Comparison of ENCODE assay signal across 11 mouse cellular contexts in the genomic region with DNA sequence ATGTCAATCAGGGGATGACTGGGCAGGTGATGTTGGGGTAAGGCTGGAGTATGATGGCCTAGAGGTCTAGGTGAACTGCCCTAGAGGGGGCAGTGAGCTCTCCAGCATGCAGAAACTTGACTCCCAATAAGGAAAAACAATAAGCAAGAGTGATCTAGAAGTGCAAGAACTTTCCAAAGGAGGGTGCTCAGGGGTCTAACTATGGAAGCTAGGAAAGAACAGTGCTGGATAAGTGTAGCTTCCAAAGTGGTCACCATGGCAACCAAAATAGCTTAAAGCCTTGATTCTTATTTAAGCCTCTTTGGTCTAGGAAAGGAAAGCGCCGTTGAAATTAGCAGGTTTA. TPM values are rescaled to one million over a fixed set of nuclear protein-coding genes. Genes with fewer than 3 reads are reported as not detected.
DNase-seq lines count a peak whose midpoint lies in the region; ATAC-seq and TF ChIP-seq lines count a peak whose summit lies in the region.
"Had no signal": no experiment of that assay in that cellular context is flagged by ENCODE, and none has a peak within 500 bp of the region (broad histone marks: within the 10 kb centered on the region; RNA-seq: fewer than 3 reads in every experiment).

No protein-coding gene starts in this region.

- whole genome bisulfite sequencing in hindbrain, embryonic 15.5 days = 22% methylated on average over 2 of the region's 2 CpGs
- 4% methylated on average over 2 of the region's 2 CpGs for WGBS in midbrain, postnatal 0 days

- ATAC-seq in hindbrain, embryonic 15.5 days (ENCODE audit: low FRiP score, low read depth) = peak; percentile 62
- ATAC-seq in midbrain, postnatal 0 days (ENCODE audit: low FRiP score) = peak; percentile 59

- no peaks in the 10 kb centered on the region for H3K9me3 ChIP-seq in hindbrain, embryonic 15.5 days
- H3K9me3 ChIP-seq in midbrain, postnatal 0 days (ENCODE audit: low read length) = no peaks in the 10 kb centered on the region
- H3K9me3 ChIP-seq: lung, embryonic 15.5 days had no signal

- no peak overlapping the region for H3K27ac ChIP-seq in hindbrain, embryonic 15.5 days (replicated peaks)
- H3K27ac ChIP-seq in midbrain, postnatal 0 days (ENCODE audit: low read depth, low read length) = no peak overlapping the region

- TF ChIP-seq CTCF in midbrain, postnatal 0 days (IDR thresholded peaks at IDR 0.05) = no peak

- no peak overlapping the region for H3K9ac ChIP-seq in hindbrain, embryonic 15.5 days
- H3K9ac ChIP-seq in midbrain, postnatal 0 days (replicated peaks; ENCODE audit: low read length, poor library complexity, severe bottlenecking) = no peak overlapping the region
- H3K9ac ChIP-seq: lung, embryonic 15.5 days had no signal

- peak; percentile 63 for DNase-seq in heart, adult 11 months
- no peak for DNase-seq in heart, postnatal 25 days (ENCODE audit: low spot score)
- peak; percentile 23 for DNase-seq in R1 (ENCODE audit: low read depth, low spot score)
- DNase-seq in midbrain, postnatal 0 days (ENCODE audit: low spot score) = peak; percentile 69
- no peak for DNase-seq in cerebellum, postnatal 10 days
- no peak for DNase-seq in cerebellum, postnatal 4 days (ENCODE audit: low spot score in 2 of 2)
- DNase-seq in gastrocnemius, postnatal 4 days (ENCODE audit: low spot score in 2 of 2) = no peak

- peaks cover 13% of the 10 kb centered on the region for H3K4me1 ChIP-seq in hindbrain, embryonic 15.5 days (replicated peaks)
- peaks cover 5% of the 10 kb centered on the region for H3K4me1 ChIP-seq in midbrain, postnatal 0 days (ENCODE audit: insufficient read depth, low read length)

- intact Hi-C loops in heart, postnatal 25 days (cut with DNase I) = loop anchor here (1.0 to 2.0 kb wide), 2 partner anchors 43 to 277 kb away; no protein-coding TSS in a partner anchor

- H3K4me2 ChIP-seq in hindbrain, embryonic 15.5 days = no peak overlapping the region
- H3K4me2 ChIP-seq in midbrain, postnatal 0 days (ENCODE audit: low read depth, low read length, poor library complexity, severe bottlenecking) = no peak overlapping the region
- H3K4me2 ChIP-seq: lung, embryonic 15.5 days had no signal

- H3K27me3 ChIP-seq in hindbrain, embryonic 15.5 days = no peaks in the 10 kb centered on the region
- H3K27me3 ChIP-seq in midbrain, postnatal 0 days (ENCODE audit: insufficient read depth, low read length) = no peaks in the 10 kb centered on the region
- H3K27me3 ChIP-seq: lung, embryonic 15.5 days had no signal

- no peak overlapping the region for H3K4me3 ChIP-seq in hindbrain, embryonic 15.5 days
- no peak overlapping the region for H3K4me3 ChIP-seq in midbrain, postnatal 0 days (ENCODE audit: low read depth, low read length)
- H3K4me3 ChIP-seq: lung, embryonic 15.5 days had no signal

- H3K36me3 ChIP-seq in hindbrain, embryonic 15.5 days = no peaks in the 10 kb centered on the region
- no peaks in the 10 kb centered on the region for H3K36me3 ChIP-seq in midbrain, postnatal 0 days (ENCODE audit: insufficient read depth, low read length)
- H3K36me3 ChIP-seq: lung, embryonic 15.5 days had no signal

RNA-seq across cellular contexts. Expression of gene Nobox, which starts 11.9 kb away (rescaled TPM):
- not detected for total RNA-seq in heart, postnatal 25 days (2021)
- polyA plus RNA-seq in hindbrain, embryonic 15.5 days (2015; fragmentation: Nextera tagmentation; extraction: Ambion mirVana) = not detected in 2 replicates
- total RNA-seq in midbrain, postnatal 0 days (2014; rRNA removed) = not detected in 2 replicates
- not detected in 2 replicates for polyA plus RNA-seq in midbrain, postnatal 0 days (2015; fragmentation: Nextera tagmentation; extraction: Ambion mirVana)
- total RNA-seq in gastrocnemius, postnatal 4 days (2021) = not detected
- total RNA-seq: layer of hippocampus, postnatal 25 days had no signal
- polyA plus RNA-seq: C2C12 had no signal

RNA-seq across cellular contexts. Expression of gene Arhgef5, which starts 32.1 kb away (rescaled TPM):
- total RNA-seq in heart, postnatal 25 days (2021) = 10 to 100 TPM; 12.1 to 12.4 TPM
- polyA plus RNA-seq in hindbrain, embryonic 15.5 days (2015; fragmentation: Nextera tagmentation; extraction: Ambion mirVana) = 2.4 and 2.5 TPM in 2 replicates
- 4.1 and 8.2 TPM in 2 replicates for total RNA-seq in midbrain, postnatal 0 days (2014; rRNA removed)
- 1.9 TPM in 2 replicates for polyA plus RNA-seq in midbrain, postnatal 0 days (2015; fragmentation: Nextera tagmentation; extraction: Ambion mirVana)
- 10 to 100 TPM in 1 of 2 experiments, 1 to 10 TPM in 1; 7.9 to 10.3 TPM for total RNA-seq in gastrocnemius, postnatal 4 days (2021)

Comparison
In these comparisons a context has a peak if more than half of its experiments do, and no peak if none do; other contexts are left out.
1. DNase-seq: peak in heart, adult 11 months (single experiment), R1 (single experiment) and midbrain, postnatal 0 days (single experiment); none in heart, postnatal 25 days (single experiment), cerebellum, postnatal 10 days (0 of 2), cerebellum, postnatal 4 days (0 of 2) and gastrocnemius, postnatal 4 days (0 of 2).